Mouse (Mus musculus): Measurements from ENCODE around the gene Psme4.

GRCm38 (mm10) chr11:30748938-30749337, 22.6 kb upstream of the Psme4 start:
- TF ChIP-seq CTCF (conservative IDR thresholded peaks at IDR 0.05; ENCODE audit: insufficient read depth, insufficient read length, low read depth, low read length): no peak
- TF ChIP-seq POLR2A (IDR thresholded peaks at IDR 0.05; ENCODE audit: low read depth, low read length): no peak
